Mouse (Mus musculus) 3T3-L1 (cell line): Measurements from ENCODE around the gene Pkn3.
"Not testable (repeated sequence)": the region's sequence is repeated elsewhere in the genome, so short reads cannot be mapped to it uniquely, and the experiment has no call there.

Experiments
- DNase-seq: peaks from one replicate; pipeline ENCODE4 v3.0.0-alpha.2; 2015; ENCODE audit warnings: low read depth, low spot score

Pkn3 gene

GRCm38 (mm10) chr2:30140021-30140420 is 62.5 kb downstream of the Pkn3 start:
- DNase-seq = not testable (repeated sequence)
